Mouse (Mus musculus): ENCODE data around the gene Dlgap1. TPM values are rescaled to one million over a fixed set of nuclear protein-coding genes. Genes with fewer than 3 reads are reported as not detected.
A peak's percentile ranks its signal among the peaks of the same experiment; 100 is the strongest.
"Not testable (repeated sequence)": the region's sequence is repeated elsewhere in the genome, so short reads cannot be mapped to it uniquely, and the experiment has no call there.

Gene Dlgap1
- total RNA-seq, 2 experiments from 2014 or later: 512 to 527 TPM

- DNase-seq (ENCODE audit: low spot score in 2 of 2): no peak
Measured at GRCm38 (mm10) chr17:70517333-70517732, 548.5 kb downstream of the Dlgap1 start.

GRCm38 (mm10) chr17:70521058-70521851 lies 552.4 kb downstream of the Dlgap1 start:
- peak in 1 of 2 experiments; percentile 76 for DNase-seq (ENCODE audit: low spot score in 2 of 2)

- peak; percentile 54 to 68 for DNase-seq (ENCODE audit: low spot score in 2 of 2)
Measured at GRCm38 (mm10) chr17:70521971-70522370, 553.1 kb downstream of the Dlgap1 start.

DNA sequence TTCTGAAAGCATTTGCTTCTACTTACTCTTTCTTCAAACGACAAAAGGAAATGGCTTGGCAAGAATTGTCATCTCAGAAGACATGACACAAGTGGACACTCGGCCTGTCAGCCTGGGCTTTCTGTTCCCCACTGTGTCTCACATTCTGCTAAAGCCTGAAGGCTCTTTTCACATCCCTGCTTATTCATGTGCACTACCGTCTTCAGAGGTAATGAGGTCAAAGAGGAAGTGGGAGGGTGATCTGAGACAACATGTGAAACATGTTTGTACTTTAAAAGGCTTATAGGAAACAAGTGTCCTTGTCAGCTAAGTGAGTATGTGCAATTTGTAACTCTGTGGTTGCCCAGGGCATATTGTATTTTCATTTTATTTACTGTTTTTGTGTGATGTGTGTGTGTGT lies 557.1 kb downstream of the Dlgap1 start:
- no peak for DNase-seq (ENCODE audit: low spot score in 2 of 2)

- DNase-seq (ENCODE audit: low spot score in 2 of 2): peak; percentile 44 to 79
Measured at GRCm38 (mm10) chr17:70527101-70527500, 558.2 kb downstream of the Dlgap1 start.

- no peak for DNase-seq (ENCODE audit: low spot score in 2 of 2)
Measured at GRCm38 (mm10) chr17:70528196-70529187, 559.6 kb downstream of the Dlgap1 start.

DNA sequence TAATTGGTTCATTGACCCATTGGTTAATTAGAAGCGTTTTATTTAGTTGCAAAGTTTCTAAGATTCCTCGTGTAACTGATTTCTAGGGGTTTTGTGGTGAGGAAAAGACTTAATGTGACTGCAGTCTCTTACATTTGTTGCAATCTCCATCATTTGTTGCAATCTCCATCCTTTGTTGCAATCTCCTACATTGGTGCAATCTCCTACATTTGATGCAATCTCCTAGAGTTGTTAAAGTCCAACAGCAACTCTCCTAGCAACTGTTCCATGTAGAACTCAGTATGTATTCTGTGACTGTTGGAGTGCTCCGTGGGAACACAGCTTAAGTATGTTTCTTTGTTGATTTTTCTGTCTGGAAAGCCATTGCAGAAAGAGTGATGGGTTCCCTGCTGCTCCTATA lies 565.4 kb downstream of the Dlgap1 start:
- DNase-seq (ENCODE audit: low spot score in 2 of 2): no peak

DNA sequence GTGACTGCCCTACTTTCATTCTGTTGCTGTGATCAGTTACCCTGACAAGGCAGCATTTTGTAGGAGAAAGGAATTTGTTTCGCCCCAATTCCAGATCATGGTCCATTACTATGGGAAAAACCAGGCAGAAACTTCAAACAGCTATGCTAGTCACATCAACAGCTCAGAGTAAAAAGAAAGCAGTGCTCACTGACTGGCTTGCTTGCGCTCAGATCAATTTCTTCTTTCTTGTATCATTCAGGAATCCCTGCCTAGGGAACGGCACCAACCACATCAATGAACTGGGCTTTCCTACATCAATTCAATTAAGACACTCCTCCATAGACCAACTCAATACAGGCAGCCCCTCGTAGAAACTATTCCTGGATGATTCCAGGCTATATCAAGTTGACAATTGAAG lies 572.9 kb downstream of the Dlgap1 start:
- no peak for DNase-seq (ENCODE audit: low spot score in 2 of 2)

- DNase-seq (ENCODE audit: low spot score in 2 of 2): no peak
Measured at GRCm38 (mm10) chr17:70550793-70551192, 581.9 kb downstream of the Dlgap1 start.

DNA sequence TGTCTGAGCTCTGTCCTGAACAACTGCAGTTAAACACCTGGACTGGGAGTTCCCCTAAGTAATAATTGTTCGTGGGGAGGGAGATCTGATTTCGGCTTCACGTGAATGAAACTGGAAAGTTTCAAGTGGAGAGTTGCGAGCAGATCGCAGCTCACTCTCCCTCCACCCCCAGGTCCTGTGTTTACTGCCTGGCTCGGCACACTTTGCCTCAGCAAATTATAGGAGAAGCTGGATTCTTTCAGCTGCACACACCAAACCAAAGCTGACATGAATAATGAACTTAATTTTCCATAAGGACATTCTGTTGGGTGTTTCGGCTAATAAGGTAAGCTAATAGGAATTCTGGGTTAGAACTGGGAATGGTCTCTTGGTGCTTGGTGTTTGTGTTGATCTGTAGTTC lies 592.7 kb downstream of the Dlgap1 start:
- no peak for DNase-seq (ENCODE audit: low spot score in 2 of 2)

DNA sequence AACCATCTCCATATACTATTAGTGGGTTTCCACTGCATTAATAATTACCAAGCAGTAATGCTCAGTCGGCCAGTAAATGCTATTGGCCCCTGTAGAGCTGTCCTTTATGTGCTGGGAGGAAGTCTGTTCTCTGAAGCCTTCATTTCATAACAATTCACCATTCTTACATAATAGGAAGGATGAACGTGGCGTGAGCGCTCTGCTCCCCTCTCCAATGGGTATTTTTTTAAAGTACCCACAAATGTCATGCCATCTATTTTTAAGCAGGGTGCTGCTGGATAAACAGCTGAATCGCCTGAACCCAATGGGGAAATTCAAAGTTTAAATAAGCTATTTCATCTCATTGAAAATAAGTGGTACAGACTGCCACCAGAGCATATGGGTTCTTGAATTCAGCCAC lies 602.0 kb downstream of the Dlgap1 start:
- peak in 1 of 2 experiments; percentile 67 for DNase-seq (ENCODE audit: low spot score in 2 of 2)

DNA sequence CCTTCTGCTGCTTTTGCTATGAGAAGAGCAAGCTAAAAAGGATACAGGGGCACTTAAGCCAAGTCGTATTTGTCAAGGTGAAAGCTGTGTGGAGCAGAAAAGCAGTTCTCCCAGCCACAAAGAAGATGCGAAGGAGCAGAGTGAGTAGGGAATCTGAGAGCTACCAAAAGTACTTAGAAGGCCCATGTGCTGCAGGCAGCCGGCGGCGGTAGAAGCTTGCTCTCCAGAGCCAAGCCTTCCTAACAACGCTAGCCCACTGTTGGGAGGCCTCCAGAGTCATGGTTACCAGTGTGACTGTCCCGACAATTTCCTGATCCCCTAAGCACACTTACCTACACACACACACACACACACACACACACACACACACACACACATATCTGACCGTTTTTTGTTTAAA lies 614.2 kb downstream of the Dlgap1 start:
- no peak for DNase-seq (ENCODE audit: low spot score in 2 of 2)

DNA sequence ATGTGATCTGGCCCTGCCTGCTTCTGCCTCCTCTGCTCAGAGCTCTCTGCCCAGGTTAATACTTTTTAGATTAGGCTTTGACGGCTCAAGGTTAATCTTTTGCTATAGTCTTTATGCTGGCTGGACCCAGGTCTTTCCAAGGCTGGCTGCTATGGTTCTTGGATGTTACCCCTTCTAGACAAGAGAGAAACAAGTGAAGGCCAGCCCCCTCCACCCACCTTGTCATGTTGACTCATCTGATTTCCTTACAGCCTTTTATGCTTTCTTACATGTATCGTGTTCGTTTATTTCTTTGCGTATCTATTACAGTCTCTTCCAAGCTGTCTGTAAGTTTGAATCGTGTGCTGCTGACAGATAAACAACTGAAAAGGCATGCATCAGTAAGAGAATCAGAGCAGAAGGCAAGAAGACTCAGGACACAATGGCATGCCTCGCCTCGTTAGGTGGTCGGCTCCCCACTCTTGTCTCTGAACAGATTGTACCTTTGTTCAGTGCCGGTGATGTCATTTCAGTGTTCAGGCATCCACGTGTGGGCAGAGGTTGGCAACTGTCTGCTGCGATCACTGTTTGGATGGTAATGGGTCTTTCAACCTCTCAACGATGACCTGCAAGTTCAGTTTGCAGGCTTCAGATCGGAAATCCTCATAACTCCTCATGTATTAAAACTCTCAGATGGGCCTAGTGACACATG lies 618.0 kb downstream of the Dlgap1 start:
- DNase-seq (ENCODE audit: low spot score in 2 of 2): no peak

DNA sequence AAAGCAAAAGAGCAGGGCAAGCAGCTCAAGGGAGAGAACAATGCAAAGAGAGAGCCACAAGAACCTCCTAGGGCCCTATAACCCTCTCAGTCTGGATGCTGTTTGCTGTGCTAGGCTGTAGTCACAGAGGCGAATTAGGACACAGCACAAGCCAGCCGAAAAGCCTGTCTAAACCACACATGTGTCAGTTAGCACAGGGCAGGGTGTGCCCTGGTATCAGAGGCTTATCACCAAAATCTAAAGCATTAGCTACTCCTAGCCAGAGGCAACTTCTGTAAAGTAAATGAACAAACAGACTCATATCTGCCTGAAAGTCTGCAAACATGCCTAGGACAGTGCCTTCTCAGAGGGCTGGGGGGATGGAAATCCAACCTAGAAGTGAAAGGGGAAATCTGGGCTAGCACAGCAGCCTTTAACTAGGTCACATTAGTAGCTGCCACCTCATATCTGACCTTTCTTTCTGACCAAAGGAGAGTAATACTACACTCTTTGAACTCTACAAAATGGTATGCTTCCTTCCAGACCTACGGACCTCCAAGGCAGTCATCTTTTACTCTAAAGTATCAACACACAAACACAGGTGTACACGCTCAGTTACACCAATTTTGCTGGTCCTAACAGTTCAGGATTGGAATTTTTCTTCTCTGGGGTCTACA lies 619.2 kb downstream of the Dlgap1 start:
- not testable (repeated sequence) for DNase-seq (ENCODE audit: low spot score in 2 of 2)

- no peak for DNase-seq (ENCODE audit: low spot score in 2 of 2)
Measured at GRCm38 (mm10) chr17:70588691-70589090, 619.8 kb downstream of the Dlgap1 start.

GRCm38 (mm10) chr17:70589140-70589539 lies 620.3 kb downstream of the Dlgap1 start:
- DNase-seq (ENCODE audit: low spot score in 2 of 2): no peak

GRCm38 (mm10) chr17:70590506-70590905 lies 621.6 kb downstream of the Dlgap1 start:
- no peak for DNase-seq (ENCODE audit: low spot score in 2 of 2)

DNA sequence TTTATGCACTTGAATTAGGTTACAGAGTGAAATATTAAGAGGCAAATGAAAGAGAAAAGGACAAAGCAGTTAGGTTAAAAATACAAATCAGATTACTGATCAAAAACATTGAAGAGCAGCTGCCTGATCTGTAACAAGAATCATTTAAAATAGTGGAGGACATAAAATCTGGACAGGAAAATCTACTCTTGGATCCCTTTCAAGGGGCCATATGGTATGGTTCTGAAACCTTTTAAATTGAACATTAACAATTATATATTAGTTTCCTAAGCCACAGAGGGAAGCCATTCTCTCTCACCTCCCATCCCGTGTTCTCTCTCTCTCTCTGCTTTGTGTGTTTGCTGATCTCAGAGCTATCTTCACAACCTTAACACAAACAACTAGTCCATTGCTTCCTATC lies 625.4 kb downstream of the Dlgap1 start:
- no peak for DNase-seq (ENCODE audit: low spot score in 2 of 2)

- no peak for DNase-seq (ENCODE audit: low spot score in 2 of 2)
Measured at GRCm38 (mm10) chr17:70596326-70596725, 627.5 kb downstream of the Dlgap1 start.

GRCm38 (mm10) chr17:70600462-70600861 lies 631.6 kb downstream of the Dlgap1 start:
- DNase-seq (ENCODE audit: low spot score in 2 of 2): no peak

DNA sequence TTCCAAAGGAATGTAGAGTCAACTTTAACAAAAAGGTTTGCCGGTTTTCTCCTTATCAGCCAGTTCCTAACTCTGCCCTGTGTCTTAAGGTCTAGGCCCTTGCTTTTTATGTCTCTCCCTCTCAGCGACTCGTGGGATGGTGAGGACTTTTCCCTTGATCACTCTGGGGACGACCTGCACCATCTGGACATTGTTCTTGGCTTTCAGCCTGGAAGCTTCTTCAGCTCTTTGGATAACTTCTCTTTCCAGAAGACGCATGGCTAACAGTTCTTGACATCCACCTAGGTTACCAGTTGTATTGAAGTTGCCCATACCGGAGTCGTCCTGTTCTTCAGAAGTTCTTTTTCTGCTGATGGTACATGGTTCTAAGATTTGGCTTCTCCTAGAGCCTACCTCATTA lies 633.2 kb downstream of the Dlgap1 start:
- no peak for DNase-seq (ENCODE audit: low spot score in 2 of 2)
